Mouse (Mus musculus) G1E (cell line): ENCODE data around the gene Filip1l. TPM values are rescaled to one million over a fixed set of nuclear protein-coding genes. Genes with fewer than 3 reads are reported as not detected.

ENCODE experiments used
- ATAC-seq: 2 replicates; pipeline ENCODE4 v1.8.0; 2016; ENCODE audit warnings: mild to moderate bottlenecking; ENCODE audit not compliant: insufficient number of reproducible peaks, poor library complexity, low FRiP score, severe bottlenecking; ENCODE audit errors: extremely low read depth
- DNase-seq: peaks from one replicate; pipeline ENCODE4 v3.0.0; 2012; ENCODE audit warnings: low spot score
- H3K27me3 ChIP-seq: 2 replicates; pipeline ENCODE4 v1.6.1; 2012; ENCODE audit warnings: mild to moderate bottlenecking, low read length, inconsistent platforms; ENCODE audit not compliant: insufficient read depth
- H3K36me3 ChIP-seq: replicated peaks from 2 replicates; pipeline ENCODE3; 2012; ENCODE audit warnings: mild to moderate bottlenecking, inconsistent platforms
- H3K4me1 ChIP-seq: 2 replicates; pipeline ENCODE4 v1.6.1; 2012; ENCODE audit warnings: low read depth, low read length, inconsistent platforms, mixed read lengths; ENCODE audit not compliant: insufficient read depth
- H3K4me3 ChIP-seq: 2 replicates; pipeline ENCODE4 v1.5.1; 2012; ENCODE audit warnings: low read depth, mild to moderate bottlenecking, inconsistent platforms, low read length, moderate library complexity, mixed read lengths
- H3K9me3 ChIP-seq: replicated peaks from 2 replicates; pipeline ENCODE4 v1.6.1; 2012; ENCODE audit warnings: inconsistent platforms
- CTCF ChIP-seq: IDR thresholded peaks from 2 replicates; pipeline ENCODE4 v1.5.1; 2012; ENCODE audit warnings: low read depth, low read length, inconsistent platforms, mixed read lengths
- GATA1 ChIP-seq: IDR thresholded peaks from 2 replicates; pipeline ENCODE4 v1.6.1; 2012; ENCODE audit warnings: borderline replicate concordance, low read length, inconsistent platforms, mixed read lengths
- GATA2 ChIP-seq: IDR thresholded peaks from 2 replicates; pipeline ENCODE4 v1.6.1; 2012; ENCODE audit warnings: low read depth, low read length, inconsistent platforms, borderline replicate concordance
- POLR2AphosphoS5 ChIP-seq: IDR thresholded peaks from 2 replicates; pipeline ENCODE4 v1.6.1; 2012; ENCODE audit warnings: low read depth, low read length, inconsistent platforms; ENCODE audit not compliant: insufficient replicate concordance
- TAL1 ChIP-seq: conservative IDR thresholded peaks from 2 replicates; pipeline ENCODE4 v1.6.1; 2012; ENCODE audit warnings: low read depth, low read length, inconsistent platforms, mixed read lengths
- polyA plus RNA-seq: library from polyadenylated mRNA; stranded (reverse); fragments of >175 nt; gene quantifications from 2 replicates; pipeline ENCODE4 v1.2.3, GENCODE M21; 2012
- total RNA-seq, 2 experiments: library from RNA; stranded (forward) in 1 of 2; stranded (reverse) in 1 of 2; fragments of 200-1000 nt in 1 of 2; fragments of >200 nt in 1 of 2; fragmentation: Nextera tagmentation in 1 of 2; gene quantifications; 2 replicates each; pipeline ENCODE4 v1.2.3; 2014 to 2017

The Filip1l gene
- total and polyA plus RNA-seq, 3 experiments, result 0.01 to 0.22 TPM; not detected in 1

GRCm38 (mm10) chr16:57330111-57330510, 22.8 kb upstream of the Filip1l start:
- no peaks in the 10 kb centered on the region for H3K9me3 ChIP-seq
- no peak overlapping the region for H3K4me3 ChIP-seq
- DNase-seq, result no peak
- H3K36me3 ChIP-seq, result no peaks in the 10 kb centered on the region
- ATAC-seq, result no peak
- no peaks in the 10 kb centered on the region for H3K27me3 ChIP-seq
- TF ChIP-seq POLR2AphosphoS5, result no peak
- no peak for TF ChIP-seq TAL1
- TF ChIP-seq GATA2, result no peak
- TF ChIP-seq CTCF, result no peak
- TF ChIP-seq GATA1, result no peak
- no peaks in the 10 kb centered on the region for H3K4me1 ChIP-seq

GRCm38 (mm10) chr16:57332301-57332700, 20.6 kb upstream of the Filip1l start:
- DNase-seq (no peak), ATAC-seq (no peak)
- TF ChIP-seq GATA1 (no peak), POLR2AphosphoS5 (no peak), CTCF (no peak), TAL1 (no peak), GATA2 (no peak)

GRCm38 (mm10) chr16:57336770-57337423, 16.0 kb upstream of the Filip1l start:
- no peak overlapping the region for H3K4me3 ChIP-seq
- H3K9me3 ChIP-seq, result no peaks in the 10 kb centered on the region
- DNase-seq (no peak), ATAC-seq (no peak)
- no peak for TF ChIP-seq GATA2
- H3K27me3 ChIP-seq, result no peaks in the 10 kb centered on the region
- no peaks in the 10 kb centered on the region for H3K36me3 ChIP-seq
- no peaks in the 10 kb centered on the region for H3K4me1 ChIP-seq

More at GRCm38 (mm10) chr16:57332301-57332700, 20.6 kb upstream of the Filip1l start:
- Histone ChIP-seq H3K9me3 (no peaks in the 10 kb centered on the region), H3K4me3 (no peak overlapping the region), H3K27me3 (no peaks in the 10 kb centered on the region), H3K36me3 (no peaks in the 10 kb centered on the region), H3K4me1 (no peaks in the 10 kb centered on the region)

DNA sequence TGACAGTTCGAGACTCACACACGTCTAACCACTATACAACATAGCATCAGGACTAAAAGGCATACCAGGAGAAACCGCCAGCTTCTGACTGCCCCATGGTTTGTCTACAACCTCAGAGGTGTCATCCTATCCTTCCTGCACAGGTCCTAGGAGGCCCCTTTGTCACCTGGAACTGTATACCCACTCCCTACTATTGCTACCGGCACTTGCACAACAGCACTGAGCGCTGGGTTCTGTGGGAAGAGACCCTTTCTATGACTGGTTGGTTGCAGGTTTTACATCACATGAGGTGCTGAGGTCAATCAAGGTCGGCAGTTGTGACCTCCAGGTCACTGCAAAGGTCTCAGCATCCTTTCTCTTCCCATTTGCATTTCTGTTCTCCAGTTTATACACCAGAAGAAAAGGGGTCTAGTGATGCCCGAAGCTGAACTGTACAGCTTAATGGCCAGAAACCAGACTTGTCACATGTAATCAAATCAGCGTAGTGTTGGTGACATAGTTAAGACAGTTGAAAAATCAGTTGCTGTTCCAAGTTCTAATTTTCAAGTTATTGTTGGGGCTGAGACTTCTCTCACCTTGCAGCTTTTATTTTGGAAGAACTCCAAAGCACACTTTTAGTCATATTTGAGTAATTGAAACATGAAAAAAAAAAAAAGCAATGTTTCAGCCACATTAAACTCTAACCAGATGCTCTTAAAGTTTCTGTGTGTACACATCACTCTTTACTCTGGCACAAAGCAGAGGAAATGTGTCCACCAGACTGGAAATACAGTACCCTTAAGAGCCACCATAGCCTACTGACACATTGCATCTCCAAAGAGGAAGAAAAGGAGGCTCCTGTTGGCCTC, 12.9 kb upstream of the Filip1l start:
- no peaks in the 10 kb centered on the region for H3K4me1 ChIP-seq
- no peaks in the 10 kb centered on the region for H3K27me3 ChIP-seq
- no peaks in the 10 kb centered on the region for H3K9me3 ChIP-seq
- ATAC-seq (no peak), DNase-seq (no peak)
- TF ChIP-seq GATA2 (no peak), GATA1 (no peak), POLR2AphosphoS5 (no peak), TAL1 (no peak), CTCF (no peak)
- H3K4me3 ChIP-seq, result no peak overlapping the region
- H3K36me3 ChIP-seq, result no peaks in the 10 kb centered on the region

- H3K4me1 ChIP-seq, result no peaks in the 10 kb centered on the region
- H3K9me3 ChIP-seq, result no peaks in the 10 kb centered on the region
- DNase-seq, result no peak
- TF ChIP-seq POLR2AphosphoS5 (no peak), CTCF (no peak)
- H3K27me3 ChIP-seq, result no peaks in the 10 kb centered on the region
- H3K36me3 ChIP-seq, result no peaks in the 10 kb centered on the region
- ATAC-seq, result no peak
- H3K4me3 ChIP-seq, result no peak overlapping the region
Measured at GRCm38 (mm10) chr16:57340613-57340898, 12.3 kb upstream of the Filip1l start.

- no peaks in the 10 kb centered on the region for H3K27me3 ChIP-seq
- H3K36me3 ChIP-seq, result no peaks in the 10 kb centered on the region
- H3K4me1 ChIP-seq, result no peaks in the 10 kb centered on the region
- ATAC-seq (no peak), DNase-seq (no peak)
- no peak for TF ChIP-seq POLR2AphosphoS5
- TF ChIP-seq GATA1, result no peak
- TF ChIP-seq TAL1, result no peak
- no peak for TF ChIP-seq GATA2
- no peak for TF ChIP-seq CTCF
- H3K9me3 ChIP-seq, result no peaks in the 10 kb centered on the region
- H3K4me3 ChIP-seq, result no peak overlapping the region
Measured at GRCm38 (mm10) chr16:57346258-57346657, 6.6 kb upstream of the Filip1l start.
